Mouse (Mus musculus) liver, postnatal 0 days (tissue): ENCODE measurements around the gene Zbtb43.

ENCODE experiments used
- CTCF ChIP-seq: sonication (generic); IDR thresholded peaks from 2 replicates; pipeline ENCODE4 v1.5.1; 2016; ENCODE audit warnings: antibody characterized with exemption, low read depth
- EP300 ChIP-seq: IDR thresholded peaks from 2 replicates; pipeline ENCODE4 v1.6.1; 2016; ENCODE audit warnings: antibody characterized with exemption, low read depth, mild to moderate bottlenecking

- TF ChIP-seq CTCF (no peak), EP300 (no peak)
Measured at GRCm38 (mm10) chr2:33440893-33441292, 27.5 kb downstream of the Zbtb43 start.
